16 mouse cellular contexts compared by ENCODE assay signal in the genomic region with DNA sequence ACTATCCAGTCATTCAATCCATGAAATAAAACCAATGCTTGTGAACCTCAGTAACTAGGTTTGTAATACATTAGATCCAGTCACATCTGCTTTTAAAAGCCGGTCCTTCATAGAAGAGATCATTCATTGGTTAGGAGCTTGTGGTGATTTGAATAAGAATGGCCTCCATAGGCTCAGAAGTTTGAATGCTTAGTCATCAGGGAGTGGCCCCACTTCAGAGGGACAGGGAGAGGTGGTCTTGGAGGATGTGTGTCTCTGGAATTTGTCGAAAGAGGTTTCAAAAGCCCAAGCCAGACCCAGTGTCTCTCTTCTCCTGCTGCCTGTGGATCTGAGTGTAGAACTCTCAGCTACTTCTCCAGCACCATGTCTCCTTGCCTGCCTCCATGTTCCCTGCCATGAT.
"Had no signal": no experiment of that assay in that cellular context is flagged by ENCODE, and none has a peak within 500 bp of the region (broad histone marks: within the 10 kb centered on the region; RNA-seq: fewer than 3 reads in every experiment).

No protein-coding gene starts in this region.

- H3K4me1 ChIP-seq: midbrain, embryonic 12.5 days had no signal

- ATAC-seq: midbrain, embryonic 16.5 days had no signal

- H3K27me3 ChIP-seq: kidney, embryonic 15.5 days; liver, embryonic 15.5 days; midbrain, embryonic 12.5 days; neural tube, embryonic 13.5 days had no signal

- H3K9me3 ChIP-seq: kidney, embryonic 15.5 days; limb, embryonic 10.5 days; liver, embryonic 15.5 days; midbrain, embryonic 12.5 days; neural tube, embryonic 13.5 days had no signal

- H3K4me2 ChIP-seq: kidney, embryonic 15.5 days; liver, embryonic 11.5 days; liver, embryonic 15.5 days; midbrain, embryonic 12.5 days; neural tube, embryonic 13.5 days had no signal

- H3K9ac ChIP-seq: kidney, embryonic 15.5 days; liver, embryonic 15.5 days; midbrain, embryonic 12.5 days; neural tube, embryonic 13.5 days had no signal

- H3K36me3 ChIP-seq: kidney, embryonic 15.5 days; limb, embryonic 10.5 days; liver, embryonic 15.5 days; midbrain, embryonic 12.5 days; neural tube, embryonic 13.5 days had no signal

- H3K27ac ChIP-seq: kidney, embryonic 15.5 days; left cerebral cortex, adult 2 months; limb, embryonic 10.5 days; liver, embryonic 15.5 days; macrophage; midbrain, embryonic 12.5 days; neural tube, embryonic 13.5 days had no signal

- H3K4me3 ChIP-seq: kidney, embryonic 15.5 days; left cerebral cortex, adult 2 months; limb, embryonic 10.5 days; liver, embryonic 15.5 days; midbrain, embryonic 12.5 days; neural tube, embryonic 13.5 days had no signal

- DNase-seq: kidney, postnatal 14 days; lung, adult 2 months; retina, postnatal 1 day; right cerebral cortex, postnatal 4 days; spleen, adult 18-20 months; thymus, adult 18-20 months; thymus, postnatal 14 days had no signal
